Mouse (Mus musculus): ENCODE data around the gene Focad. TPM values are rescaled to one million over a fixed set of nuclear protein-coding genes. Genes with fewer than 3 reads are reported as not detected.

Gene Focad
- total RNA-seq, 4 experiments from 2014 or later, result 28.8 to 31.9 (median 29.9) TPM

DNA sequence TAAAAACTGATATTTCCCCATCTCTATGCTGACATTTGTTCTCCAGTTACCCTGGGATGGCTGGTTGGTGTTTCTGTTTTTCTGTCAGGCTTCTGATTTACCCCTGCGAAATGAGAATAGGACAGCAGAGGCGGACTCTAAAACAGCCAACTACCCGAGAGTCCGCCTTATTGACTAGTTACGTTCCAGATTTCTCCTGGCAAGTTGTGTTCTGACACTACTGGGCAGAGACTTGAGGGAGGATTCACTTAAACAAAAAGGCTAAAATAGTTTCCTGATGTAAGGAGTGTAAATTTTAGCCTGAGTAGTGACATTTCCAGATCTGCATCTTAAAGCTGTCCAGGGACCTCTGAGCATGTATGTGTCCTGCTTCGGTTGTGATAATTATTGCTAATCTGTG lies 308.5 kb downstream of the Focad start:
- DNase-seq, result no peak

- peak; percentile 24 for DNase-seq
Measured at GRCm38 (mm10) chr4:88406887-88407696, 312.7 kb downstream of the Focad start.

- no peak for DNase-seq
Measured at GRCm38 (mm10) chr4:88409279-88409678, 314.9 kb downstream of the Focad start.

DNA sequence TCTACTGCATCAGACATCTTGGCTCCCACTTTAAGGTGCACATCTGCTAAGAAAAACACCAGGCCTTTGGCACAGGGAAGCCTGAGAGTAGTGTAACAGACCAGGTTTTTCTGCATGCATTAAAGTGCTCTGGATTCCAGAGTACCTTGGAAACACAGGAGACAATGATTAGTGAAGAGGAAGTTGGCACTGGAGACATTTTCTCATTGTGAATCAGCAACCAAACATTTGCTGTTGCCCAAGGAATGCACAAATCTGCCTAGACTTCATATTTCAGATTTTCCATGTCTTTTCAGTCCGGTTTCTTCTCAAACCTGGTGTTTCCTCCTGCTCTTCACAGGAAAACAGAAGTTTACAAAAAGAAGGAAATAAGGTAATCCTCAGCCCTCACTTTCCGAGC lies 317.9 kb downstream of the Focad start:
- DNase-seq, result no peak

GRCm38 (mm10) chr4:88415017-88415416 lies 320.6 kb downstream of the Focad start:
- DNase-seq, result no peak

DNA sequence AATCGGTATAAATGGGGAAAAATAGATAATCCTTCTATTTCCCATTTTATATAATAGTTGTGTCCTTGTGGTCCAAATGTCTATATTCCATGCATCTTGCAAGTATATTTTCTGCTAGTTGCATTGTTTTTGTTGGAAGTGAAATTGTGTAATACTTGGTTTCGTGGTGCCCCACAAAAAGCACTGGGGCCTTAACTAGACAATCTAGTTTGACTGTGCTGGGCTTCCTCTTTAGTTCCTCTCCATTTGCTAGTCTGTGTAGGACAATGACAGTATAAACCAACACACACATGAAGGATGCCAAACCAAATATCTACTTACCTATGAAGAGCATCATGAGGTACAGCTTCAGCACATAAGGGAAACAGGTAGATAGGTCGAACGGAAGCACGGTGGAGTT lies 324.9 kb downstream of the Focad start:
- no peak for DNase-seq

GRCm38 (mm10) chr4:88424563-88424962 lies 330.1 kb downstream of the Focad start:
- DNase-seq, result no peak

DNA sequence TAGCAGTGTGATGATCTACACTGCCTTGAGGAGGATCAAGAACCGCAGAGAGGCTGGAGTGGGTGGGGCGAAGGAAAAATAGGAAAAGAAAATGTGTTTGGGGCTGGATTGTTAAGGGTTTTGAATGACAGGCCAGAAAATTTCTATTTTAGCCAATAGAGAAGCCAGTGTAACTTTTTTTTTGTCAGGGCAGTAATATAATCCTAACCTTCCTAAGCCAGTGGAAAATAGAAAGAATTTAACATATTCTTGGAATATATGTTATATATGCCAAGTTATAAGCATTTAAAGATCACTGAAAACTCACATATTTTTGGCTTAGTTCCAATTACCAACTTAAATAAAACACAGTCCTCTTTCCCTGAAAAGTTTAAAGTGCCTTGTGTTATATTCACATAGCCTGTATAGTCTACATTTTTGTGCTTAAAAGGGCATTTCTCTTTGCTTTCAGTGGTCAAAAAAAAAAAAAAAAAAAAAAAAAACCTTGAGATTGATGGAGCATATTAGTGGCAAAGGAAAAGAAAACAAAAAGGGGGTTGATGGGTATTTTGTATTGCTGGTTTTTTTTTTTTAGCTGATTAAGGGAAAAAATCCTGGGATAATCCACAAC lies 333.3 kb downstream of the Focad start:
- DNase-seq, result no peak

- no peak for DNase-seq
Measured at GRCm38 (mm10) chr4:88432412-88433024, 338.1 kb downstream of the Focad start.

DNA sequence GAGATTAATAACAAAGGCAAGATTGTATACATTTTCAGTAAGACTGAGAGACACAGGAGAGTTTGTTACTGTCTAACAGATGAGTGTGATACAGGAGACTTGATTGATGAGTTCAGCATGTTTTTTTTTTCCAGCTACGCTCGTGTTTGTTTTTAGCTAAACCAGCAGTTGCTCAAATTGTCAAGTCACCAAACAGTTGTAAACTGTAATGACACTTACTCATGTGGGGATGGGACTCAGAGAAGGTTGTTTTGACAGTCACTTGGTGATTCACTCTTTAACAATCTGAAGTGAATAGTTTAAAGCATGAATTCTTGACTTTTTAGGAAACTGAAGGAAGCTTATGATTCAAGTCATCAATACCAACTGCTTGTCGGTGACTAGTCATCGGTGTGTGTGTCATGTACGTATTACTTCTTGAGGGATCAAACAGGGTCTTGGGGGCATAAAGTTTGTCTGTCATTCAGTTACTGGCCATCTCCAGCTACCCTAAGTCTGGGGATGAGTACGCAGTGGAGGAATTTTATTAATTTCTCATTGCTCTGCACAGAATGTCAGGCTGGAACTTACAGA lies 342.2 kb downstream of the Focad start:
- no peak for DNase-seq

- no peak for DNase-seq
Measured at GRCm38 (mm10) chr4:88437166-88437565, 342.7 kb downstream of the Focad start.

GRCm38 (mm10) chr4:88437917-88438316 lies 343.5 kb downstream of the Focad start:
- DNase-seq, result no peak

DNA sequence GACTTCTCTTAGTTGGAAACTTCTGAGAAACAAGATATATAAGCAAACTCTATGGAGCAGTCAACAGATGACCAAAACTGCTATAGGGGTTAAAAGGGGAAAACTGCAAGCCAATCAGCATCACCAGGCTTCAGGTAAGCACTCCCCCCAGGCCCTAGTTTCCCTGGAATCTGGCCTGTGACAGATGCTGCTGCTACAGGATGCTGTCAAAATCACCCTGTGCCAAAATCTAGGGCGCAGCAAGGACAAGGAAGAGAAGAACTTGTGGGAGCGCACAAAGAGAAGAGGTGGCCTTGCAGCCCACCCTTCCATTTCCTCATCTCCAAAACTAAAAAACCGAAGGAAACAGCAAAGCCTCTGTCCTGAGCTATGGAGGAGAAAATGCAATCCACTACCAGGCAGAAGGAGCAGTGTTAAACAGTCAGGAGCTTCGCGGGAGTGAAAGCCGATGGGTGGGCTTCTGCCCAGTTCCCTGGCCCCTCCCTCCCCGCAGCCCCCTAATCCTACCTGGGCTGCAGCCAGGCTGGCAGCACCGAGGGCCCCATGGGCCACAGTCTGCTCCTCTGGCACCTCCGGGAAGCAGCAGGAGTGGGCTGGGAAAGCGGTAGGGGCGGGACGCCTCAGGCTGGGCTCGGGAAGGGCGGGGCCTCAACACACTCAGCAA lies 344.0 kb downstream of the Focad start, which contains the start of gene Hacd4:
Gene Hacd4 (minus strand): TSS at position 603 of the 664 bp plus-strand sequence.
- peak; percentile 64 for DNase-seq

DNA sequence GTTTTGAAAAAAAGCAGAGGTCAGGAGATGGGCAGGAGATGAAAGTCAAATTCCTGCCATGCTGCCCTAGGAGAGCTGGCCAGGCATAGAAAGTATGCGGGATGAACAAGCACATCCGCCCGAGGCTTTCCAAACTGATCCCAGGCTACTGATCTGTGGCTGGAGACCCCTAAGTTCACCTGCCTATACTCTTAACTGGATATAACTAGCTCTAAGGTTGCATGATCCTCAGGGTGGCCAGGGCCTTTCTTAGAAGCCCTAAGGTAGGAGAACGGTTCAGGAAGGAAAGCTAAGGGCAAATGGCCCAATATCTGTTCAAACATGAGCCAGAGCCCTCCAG lies 344.5 kb downstream of the Focad start:
- no peak for DNase-seq

GRCm38 (mm10) chr4:88439669-88440123 lies 345.3 kb downstream of the Focad start:
- DNase-seq, result peak; percentile 11

- no peak for DNase-seq
Measured at GRCm38 (mm10) chr4:88440814-88441213, 346.4 kb downstream of the Focad start.

GRCm38 (mm10) chr4:88448976-88449375 lies 354.5 kb downstream of the Focad start:
- no peak for DNase-seq

GRCm38 (mm10) chr4:88450087-88450765 lies 355.8 kb downstream of the Focad start:
- DNase-seq, result no peak

GRCm38 (mm10) chr4:88458093-88458492 lies 363.7 kb downstream of the Focad start:
- DNase-seq, result no peak

- DNase-seq, result no peak
Measured at GRCm38 (mm10) chr4:88458673-88459072, 364.2 kb downstream of the Focad start.
